Mouse (Mus musculus) layer of hippocampus, adult 9-11 months (tissue): ENCODE data around the gene Olfr725.

Source experiments
- DNase-seq: peaks from one replicate; pipeline ENCODE4 v3.0.0; 2022

Olfr725 gene

GRCm38 (mm10) chr14:50040275-50040674, at the start of gene Olfr725:
Olfr725 (minus strand) TSS chr14:50040375.
- no peak for DNase-seq

GRCm38 (mm10) chr14:50062733-50063104, 22.5 kb upstream of the Olfr725 start:
- no peak for DNase-seq

- DNase-seq = peak; percentile 37
Observed at GRCm38 (mm10) chr14:50061955-50062732, 22.0 kb upstream of the Olfr725 start.

- no peak for DNase-seq
Observed at GRCm38 (mm10) chr14:50061590-50061954, 21.4 kb upstream of the Olfr725 start.

- no peak for DNase-seq
Observed at GRCm38 (mm10) chr14:50061179-50061578, 21.0 kb upstream of the Olfr725 start.

- no peak for DNase-seq
Observed at GRCm38 (mm10) chr14:50032041-50032440, 8.1 kb downstream of the Olfr725 start.

- DNase-seq = no peak
Observed at GRCm38 (mm10) chr14:50031356-50031755, 8.8 kb downstream of the Olfr725 start.

- no peak for DNase-seq
Observed at GRCm38 (mm10) chr14:50026371-50026770, 13.8 kb downstream of the Olfr725 start.
